Mouse (Mus musculus) thymus, adult 2 months (tissue): ENCODE data around the gene Yars. TPM values are rescaled to one million over a fixed set of nuclear protein-coding genes. Genes with fewer than 3 reads are reported as not detected.

Experiments
- DNase-seq: peaks from one replicate; pipeline ENCODE4 v3.0.0; 2021
- H3K27ac ChIP-seq: fragments of 200-500 bp; 2 replicates; pipeline ENCODE4 v1.5.1; 2012; ENCODE audit warnings: low read length, control low read depth; ENCODE audit not compliant: control insufficient read depth, insufficient read depth
- H3K27me3 ChIP-seq: fragments of 200-500 bp; 2 replicates; pipeline ENCODE4 v1.6.1; 2012; ENCODE audit warnings: mild to moderate bottlenecking, low read length, moderate library complexity, mixed read lengths; ENCODE audit not compliant: control insufficient read depth, insufficient read depth
- H3K36me3 ChIP-seq: fragments of 200-500 bp; 2 replicates; pipeline ENCODE4 v1.6.1; 2012; ENCODE audit warnings: mild to moderate bottlenecking, low read length, moderate library complexity; ENCODE audit not compliant: control insufficient read depth, insufficient read depth
- H3K4me1 ChIP-seq: fragments of 200-500 bp; replicated peaks from 2 replicates; pipeline ENCODE4 v1.6.1; 2012; ENCODE audit warnings: low read length; ENCODE audit not compliant: control insufficient read depth, insufficient read depth
- H3K4me3 ChIP-seq: fragments of 200-500 bp; 2 replicates; pipeline ENCODE4 v1.5.1; 2012; ENCODE audit warnings: mild to moderate bottlenecking, low read length, control low read depth, moderate library complexity; ENCODE audit not compliant: control insufficient read depth, insufficient read depth
- CTCF ChIP-seq: fragments of 200-500 bp; IDR thresholded peaks from 2 replicates; pipeline ENCODE4 v1.5.1; 2012; ENCODE audit warnings: mild to moderate bottlenecking, control low read depth, low read length, moderate library complexity, borderline replicate concordance; ENCODE audit not compliant: control insufficient read depth, poor library complexity, insufficient read depth; ENCODE audit errors: extremely low read depth
- POLR2A ChIP-seq: fragments of 200-500 bp; IDR thresholded peaks from 2 replicates; pipeline ENCODE4 v1.6.1; 2012; ENCODE audit warnings: mild to moderate bottlenecking, low read length, control low read depth, moderate library complexity; ENCODE audit not compliant: control insufficient read depth, poor library complexity, insufficient read depth; ENCODE audit errors: extremely low read depth
- WGBS: fragments of 180-500 bp; shearing (Covaris S2); methylation state at CpG from one replicate; pipeline ENCODE4 v1.1.7; 2018; 5-methylcytosine and 5-hydroxymethylcytosine counted together
- polyA plus RNA-seq: library from polyadenylated mRNA; depleted of rRNA; stranded (reverse); fragments of >200 nt; gene quantifications from 2 replicates; pipeline ENCODE4 v1.2.3, GENCODE M21; 2012

The Yars gene
- polyA plus RNA-seq, 1 experiment: 17.6 TPM

- TF ChIP-seq POLR2A (no peak), CTCF (no peak)
- H3K36me3 ChIP-seq: peaks cover 61% of the 10 kb centered on the region
- WGBS: 92% methylated on average over 4 of the region's 4 CpGs
- H3K27me3 ChIP-seq: no peaks in the 10 kb centered on the region
- H3K4me1 ChIP-seq: no peaks in the 10 kb centered on the region
- DNase-seq: no peak
- no peak overlapping the region for H3K27ac ChIP-seq
- no peak overlapping the region for H3K4me3 ChIP-seq
Measured at GRCm38 (mm10) chr4:129151276-129151811, 38.2 kb upstream of the Yars start.

DNA sequence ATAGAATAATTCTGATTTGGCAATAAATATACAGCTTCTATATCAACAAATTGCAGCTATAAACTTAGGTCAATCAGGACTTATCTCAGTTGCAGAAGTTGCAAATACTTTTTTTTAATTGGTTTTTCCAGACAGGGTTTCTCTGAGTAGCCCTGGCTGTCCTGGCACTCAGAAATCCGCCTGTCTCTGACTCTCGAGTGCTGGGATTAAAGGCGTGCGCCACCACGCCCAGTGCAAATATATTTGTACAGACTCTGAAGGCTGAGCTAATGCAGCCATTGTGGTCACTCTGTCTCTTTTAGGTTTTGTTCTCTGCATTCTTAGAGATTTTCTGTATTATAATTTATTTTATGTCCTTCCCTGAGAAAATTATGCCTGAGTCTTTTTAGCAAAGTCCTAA lies 32.0 kb upstream of the Yars start:
- H3K36me3 ChIP-seq: peaks cover 34% of the 10 kb centered on the region
- TF ChIP-seq CTCF (no peak), POLR2A (no peak)
- no peaks in the 10 kb centered on the region for H3K27me3 ChIP-seq
- H3K4me3 ChIP-seq: no peak overlapping the region
- H3K4me1 ChIP-seq: no peaks in the 10 kb centered on the region
- no peak overlapping the region for H3K27ac ChIP-seq
- DNase-seq: no peak
- 95% methylated on average over 5 of the region's 5 CpGs for WGBS

- no peaks in the 10 kb centered on the region for H3K27me3 ChIP-seq
- no peak for DNase-seq
- H3K36me3 ChIP-seq: peaks cover 27% of the 10 kb centered on the region
- no peak for TF ChIP-seq POLR2A
- TF ChIP-seq CTCF: no peak
- no peak overlapping the region for H3K27ac ChIP-seq
- no peak overlapping the region for H3K4me3 ChIP-seq
- no peaks in the 10 kb centered on the region for H3K4me1 ChIP-seq
- 93% methylated on average over 3 of the region's 3 CpGs for WGBS
Measured at GRCm38 (mm10) chr4:129158549-129158948, 31.0 kb upstream of the Yars start.

DNA sequence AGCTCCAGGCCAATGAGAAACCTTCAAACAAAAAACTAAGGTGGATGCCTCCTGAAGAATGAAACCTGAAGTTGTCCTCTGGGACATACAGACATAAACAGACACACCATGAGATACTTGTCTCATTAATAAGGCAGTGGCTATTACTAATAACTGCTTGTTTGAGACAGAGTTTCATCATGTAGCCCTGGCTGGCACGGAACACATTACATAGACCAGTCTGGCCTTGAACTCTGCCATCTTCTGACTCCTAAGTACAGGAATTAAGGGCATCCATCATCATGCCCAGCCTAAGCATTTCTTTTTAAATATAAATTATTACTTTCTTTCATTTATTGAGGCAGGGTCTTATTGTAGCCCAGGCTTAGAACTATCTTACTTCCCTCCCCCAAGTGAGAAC lies 28.5 kb upstream of the Yars start:
- Histone ChIP-seq H3K4me1 (no peaks in the 10 kb centered on the region), H3K4me3 (no peak overlapping the region), H3K27ac (no peak overlapping the region), H3K27me3 (no peaks in the 10 kb centered on the region), H3K36me3 (peaks cover 34% of the 10 kb centered on the region)
- TF ChIP-seq POLR2A (no peak), CTCF (no peak)
- DNase-seq: no peak
- 97% methylated on average over 1 of the region's 1 CpGs for WGBS

DNA sequence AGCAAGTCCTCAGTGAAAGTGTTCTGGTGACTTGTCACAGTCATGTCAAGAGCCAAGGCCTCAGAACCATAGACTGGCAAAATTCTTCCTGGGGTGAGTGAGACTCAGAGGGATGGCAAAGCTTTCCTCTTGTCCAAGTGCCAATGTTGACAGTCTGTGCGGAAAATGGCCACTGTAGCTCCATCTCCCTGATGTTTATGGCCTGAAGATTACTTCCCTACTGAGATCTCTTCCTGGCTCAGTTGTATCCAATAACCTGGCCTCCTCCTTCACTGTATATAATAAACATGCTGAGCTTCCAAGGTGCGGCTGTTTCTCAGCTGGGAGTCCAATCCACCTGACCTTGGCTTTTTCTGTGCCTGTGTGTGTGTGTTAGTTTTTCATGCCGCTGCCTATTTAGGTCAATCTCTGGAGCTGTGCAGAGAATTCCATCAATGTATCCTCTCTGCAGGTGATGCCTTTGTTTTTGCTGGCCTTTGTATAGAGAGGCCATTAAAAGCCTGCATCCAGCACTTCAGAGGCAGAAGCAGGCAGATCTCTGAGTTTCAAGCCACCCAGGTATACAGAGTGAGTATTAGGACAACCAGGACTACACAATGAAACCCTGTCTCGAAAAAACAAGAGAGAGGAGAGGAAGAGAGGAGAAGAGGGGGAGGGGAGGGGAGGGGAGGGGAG lies 27.8 kb upstream of the Yars start:
- H3K36me3 ChIP-seq: peaks cover 32% of the 10 kb centered on the region
- no peaks in the 10 kb centered on the region for H3K27me3 ChIP-seq
- no peak overlapping the region for H3K27ac ChIP-seq
- H3K4me1 ChIP-seq: no peaks in the 10 kb centered on the region
- DNase-seq: no peak
- H3K4me3 ChIP-seq: no peak overlapping the region
- TF ChIP-seq CTCF (no peak), POLR2A (no peak)
- whole genome bisulfite sequencing: 90% methylated on average over 4 of the region's 4 CpGs

DNA sequence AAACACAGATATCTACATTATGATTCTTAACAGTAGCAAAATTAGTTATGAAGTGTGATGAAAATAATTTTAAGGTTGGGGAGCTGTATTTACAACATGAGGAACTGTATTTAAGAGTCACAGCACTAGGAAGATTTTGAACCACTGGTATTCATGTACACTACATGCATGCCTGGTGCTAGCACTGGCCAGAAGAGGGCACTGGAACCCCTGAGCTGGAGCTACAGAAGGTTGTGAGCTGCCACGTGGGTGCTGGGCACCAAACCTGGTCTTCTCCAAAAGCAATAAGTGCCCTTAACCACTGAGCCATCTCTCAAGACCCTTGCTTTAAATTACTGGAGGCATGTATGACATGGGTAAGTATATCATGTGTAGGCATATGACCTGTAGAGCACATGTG lies 17.0 kb upstream of the Yars start:
- H3K4me1 ChIP-seq: no peaks in the 10 kb centered on the region
- DNase-seq: no peak
- no peak for TF ChIP-seq CTCF
- TF ChIP-seq POLR2A: no peak
- H3K4me3 ChIP-seq: no peak overlapping the region
- H3K36me3 ChIP-seq: peaks cover 48% of the 10 kb centered on the region
- 97% methylated on average over 1 of the region's 1 CpGs for WGBS
- no peak overlapping the region for H3K27ac ChIP-seq
- H3K27me3 ChIP-seq: no peaks in the 10 kb centered on the region

- no peak overlapping the region for H3K27ac ChIP-seq
- no peaks in the 10 kb centered on the region for H3K27me3 ChIP-seq
- no peak for TF ChIP-seq CTCF
- TF ChIP-seq POLR2A: no peak
- peaks cover 59% of the 10 kb centered on the region for H3K36me3 ChIP-seq
- no peak overlapping the region for H3K4me3 ChIP-seq
- no peaks in the 10 kb centered on the region for H3K4me1 ChIP-seq
- WGBS: 80% methylated on average over 1 of the region's 1 CpGs
- no peak for DNase-seq
Measured at GRCm38 (mm10) chr4:129179560-129179959, 10.0 kb upstream of the Yars start.
